ENCODE assay signal across 19 mouse cellular contexts in the genomic region with DNA sequence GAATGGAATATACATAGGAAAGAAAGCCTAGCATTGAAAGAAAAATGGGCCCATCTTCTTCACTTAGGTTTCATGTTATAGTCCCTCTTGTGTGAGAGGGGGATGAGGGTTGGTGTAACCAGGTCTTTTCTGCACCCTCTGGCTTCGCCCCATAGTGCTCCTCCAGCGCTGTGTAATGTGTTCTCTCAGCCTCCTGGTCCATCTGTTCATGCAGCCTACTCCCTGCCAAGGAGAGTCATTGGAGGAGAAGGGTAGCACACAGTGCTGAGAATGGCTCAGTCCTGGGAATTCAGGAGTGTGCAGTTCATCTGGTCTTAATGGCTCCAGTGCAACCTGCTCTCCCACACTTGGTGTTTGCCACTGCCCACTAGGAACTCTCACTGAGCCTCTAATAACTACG. TPM values are rescaled to one million over a fixed set of nuclear protein-coding genes. Genes with fewer than 3 reads are reported as not detected.
DNase-seq lines count a peak whose midpoint lies in the region; ATAC-seq and TF ChIP-seq lines count a peak whose summit lies in the region.
"Had no signal": no experiment of that assay in that cellular context is flagged by ENCODE, and none has a peak within 500 bp of the region (broad histone marks: within the 10 kb centered on the region; RNA-seq: fewer than 3 reads in every experiment).

No protein-coding gene starts in this region.

- no peaks in the 10 kb centered on the region for H3K27me3 ChIP-seq in forebrain, embryonic 13.5 days
- no peaks in the 10 kb centered on the region for H3K27me3 ChIP-seq in forebrain, embryonic 12.5 days
- no peaks in the 10 kb centered on the region for H3K27me3 ChIP-seq in forebrain, embryonic 16.5 days (replicated peaks; ENCODE audit: control insufficient read depth, insufficient read depth, low read length)
- H3K27me3 ChIP-seq: embryonic facial prominence, embryonic 15.5 days; limb, embryonic 15.5 days; megakaryocyte, embryonic 14.5 days had no signal

- no peak overlapping the region for H3K4me3 ChIP-seq in forebrain, embryonic 13.5 days
- no peak overlapping the region for H3K4me3 ChIP-seq in forebrain, embryonic 12.5 days (replicated peaks)
- H3K4me3 ChIP-seq in left cerebral cortex, adult 2 months: no peak overlapping the region
- no peak overlapping the region for H3K4me3 ChIP-seq in forebrain, embryonic 16.5 days (replicated peaks; ENCODE audit: low read length)
- H3K4me3 ChIP-seq: embryonic facial prominence, embryonic 15.5 days; heart, adult 2 months; limb, embryonic 15.5 days; megakaryocyte, embryonic 14.5 days had no signal

- intact Hi-C loops in left cerebral cortex, adult 2 months (cut with DNase I): no loop called here

- no peak overlapping the region for H3K4me2 ChIP-seq in forebrain, embryonic 13.5 days
- no peak overlapping the region for H3K4me2 ChIP-seq in forebrain, embryonic 12.5 days
- H3K4me2 ChIP-seq in forebrain, embryonic 16.5 days (ENCODE audit: low read length): no peak overlapping the region
- H3K4me2 ChIP-seq: embryonic facial prominence, embryonic 15.5 days; limb, embryonic 15.5 days; lung, embryonic 14.5 days had no signal

- H3K36me3 ChIP-seq in forebrain, embryonic 13.5 days (ENCODE audit: poor library complexity, severe bottlenecking): peaks cover 3% of the 10 kb centered on the region; the same call in 1 of the 2 replicates
- H3K36me3 ChIP-seq in forebrain, embryonic 12.5 days (replicated peaks): peaks cover 11% of the 10 kb centered on the region
- H3K36me3 ChIP-seq in forebrain, embryonic 16.5 days (ENCODE audit: control insufficient read depth, insufficient read depth): no peaks in the 10 kb centered on the region

- peak; percentile 78; the same call in 1 of the 2 replicates for ATAC-seq in forebrain, embryonic 13.5 days
- ATAC-seq in forebrain, embryonic 12.5 days (ENCODE audit: low FRiP score): no peak
- ATAC-seq in forebrain, embryonic 16.5 days: peak; percentile 91
- ATAC-seq: intestine, embryonic 16.5 days had no signal

- peaks cover 5% of the 10 kb centered on the region for H3K4me1 ChIP-seq in forebrain, embryonic 13.5 days
- H3K4me1 ChIP-seq in forebrain, embryonic 12.5 days: peaks cover 6% of the 10 kb centered on the region
- peaks cover 9% of the 10 kb centered on the region for H3K4me1 ChIP-seq in forebrain, embryonic 16.5 days (replicated peaks; ENCODE audit: control insufficient read depth, insufficient read depth, low read length)
- H3K4me1 ChIP-seq: embryonic facial prominence, embryonic 15.5 days; limb, embryonic 15.5 days had no signal

- H3K9ac ChIP-seq in forebrain, embryonic 13.5 days: no peak overlapping the region
- H3K9ac ChIP-seq in forebrain, embryonic 12.5 days: no peak overlapping the region
- no peak overlapping the region for H3K9ac ChIP-seq in forebrain, embryonic 16.5 days (replicated peaks; ENCODE audit: low read depth, low read length)
- H3K9ac ChIP-seq: embryonic facial prominence, embryonic 15.5 days; limb, embryonic 15.5 days; lung, embryonic 14.5 days had no signal

- DNase-seq in left cerebral cortex, adult 2 months (ENCODE audit: extremely low spot score in 1 of 2, low spot score in 2 of 2): no peak
- DNase-seq in left cerebral cortex, adult 11 months (ENCODE audit: low spot score): no peak
- peak; percentile 76 for DNase-seq in telencephalon, adult 2 months (ENCODE audit: low read depth, low spot score)
- DNase-seq in lung, postnatal 14 days: no peak
- no peak for DNase-seq in kidney, postnatal 36 days
- DNase-seq: adrenal gland, adult 8-10 months; heart, adult 2 months; heart, postnatal 4 days; kidney, postnatal 25 days; lung, embryonic 14.5 days; thymus, adult 18-20 months had no signal

- no peak for TF ChIP-seq CTCF in left cerebral cortex, adult 2 months (IDR thresholded peaks at IDR 0.05)

- H3K27ac ChIP-seq in forebrain, embryonic 13.5 days: no peak overlapping the region
- H3K27ac ChIP-seq in forebrain, embryonic 12.5 days: no peak overlapping the region
- H3K27ac ChIP-seq in left cerebral cortex, adult 2 months: peak overlapping the region; percentile 61
- no peak overlapping the region for H3K27ac ChIP-seq in forebrain, embryonic 16.5 days (ENCODE audit: low read length)
- H3K27ac ChIP-seq: embryonic facial prominence, embryonic 15.5 days; heart, adult 2 months; limb, embryonic 15.5 days had no signal

- WGBS in forebrain, embryonic 13.5 days: 87% methylated on average over 3 of the region's 3 CpGs
- WGBS in forebrain, embryonic 12.5 days: 88% methylated on average over 3 of the region's 3 CpGs
- WGBS in forebrain, embryonic 16.5 days: 77% methylated on average over 3 of the region's 3 CpGs

- no peaks in the 10 kb centered on the region for H3K9me3 ChIP-seq in forebrain, embryonic 13.5 days (replicated peaks)
- H3K9me3 ChIP-seq in forebrain, embryonic 12.5 days: no peaks in the 10 kb centered on the region
- H3K9me3 ChIP-seq in forebrain, embryonic 16.5 days (ENCODE audit: control insufficient read depth, low read length): no peaks in the 10 kb centered on the region
- H3K9me3 ChIP-seq: embryonic facial prominence, embryonic 15.5 days; limb, embryonic 15.5 days; megakaryocyte, embryonic 14.5 days had no signal

RNA-seq across cellular contexts. Expression of a gene that starts 30.6 kb away (rescaled TPM):
- polyA plus RNA-seq in forebrain, embryonic 13.5 days (2015; fragmentation: Nextera tagmentation; extraction: Ambion mirVana): 3.8 and 4.3 TPM in 2 replicates
- 3.0 and 3.1 TPM in 2 replicates for polyA plus RNA-seq in forebrain, embryonic 12.5 days (2016; fragmentation: Nextera tagmentation; extraction: Ambion mirVana)
- total RNA-seq in left cerebral cortex, adult 2 months (2021): 100 to 1,000 TPM; 105 to 111 TPM
- polyA plus RNA-seq in forebrain, embryonic 16.5 days (2015; fragmentation: Nextera tagmentation; extraction: Ambion mirVana): 7.4 and 8.4 TPM in 2 replicates
- total RNA-seq: monocyte, adult 5-6 weeks had no signal
